Mouse (Mus musculus) brain, embryonic 14.5 days (tissue): Measurements from ENCODE around the gene BC049762.

ENCODE experiments used
- CTCF ChIP-seq: fragments of 200-500 bp; IDR thresholded peaks from 2 replicates; pipeline ENCODE4 v1.5.1; 2012; ENCODE audit warnings: inconsistent platforms, mild to moderate bottlenecking, moderate library complexity, borderline replicate concordance; ENCODE audit not compliant: insufficient read depth, insufficient read length; ENCODE audit errors: extremely low read depth
- POLR2A ChIP-seq: fragments of 200-500 bp; IDR thresholded peaks from 2 replicates; pipeline ENCODE4 v1.6.1; 2012; ENCODE audit warnings: mild to moderate bottlenecking, inconsistent platforms, borderline replicate concordance; ENCODE audit not compliant: poor library complexity, insufficient read depth, insufficient read length, severe bottlenecking; ENCODE audit errors: extremely low read depth

DNA sequence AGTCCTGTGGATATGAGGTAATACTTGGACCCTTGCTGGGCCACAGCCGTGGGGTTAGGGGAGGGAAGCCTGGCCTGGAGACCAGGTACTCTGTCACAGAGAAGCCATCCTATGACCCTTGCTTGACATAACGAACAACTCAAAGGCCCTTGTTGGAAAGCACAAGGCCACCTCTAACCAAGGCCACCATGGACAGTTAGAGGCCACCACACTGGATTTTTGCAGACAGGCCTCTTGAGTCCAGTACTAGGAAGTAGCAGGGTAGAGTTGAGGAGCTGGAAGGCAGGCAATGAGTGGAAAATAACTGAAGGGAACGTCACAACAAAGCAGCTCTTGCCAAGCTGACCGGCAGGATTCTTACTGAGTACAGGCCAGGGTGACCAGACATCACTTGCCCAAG lies 35.8 kb upstream of the BC049762 start:
- no peak for TF ChIP-seq POLR2A
- no peak for TF ChIP-seq CTCF
